Mouse (Mus musculus): ENCODE results near the gene Pde6c. TPM values are rescaled to one million over a fixed set of nuclear protein-coding genes. Genes with fewer than 3 reads are reported as not detected.

Pde6c gene
- total RNA-seq, 2 experiments from 2014 or later: not detected

Other genes with a start within 250 kb of the Pde6c start
- gene Myof, start 89.2 kb upstream of the Pde6c start, total RNA-seq (2021): 10 to 100 TPM in 1 of 2 experiments, 1 to 10 TPM in 1; 8.0 to 14.2 TPM
- gene Cep55, start 77.8 kb upstream of the Pde6c start, total RNA-seq (2021): 1 to 10 TPM; 3.7 to 4.5 TPM
- gene Ffar4, start 35.7 kb upstream of the Pde6c start, total RNA-seq (2021): under 1 TPM in 1 of 2 experiments, not detected in 1; 0.18 TPM
- gene Rbp4, start 7.5 kb upstream of the Pde6c start, total RNA-seq (2021): 1 to 10 TPM; 5.5 to 7.2 TPM
- gene Fra10ac1, start 91.4 kb downstream of the Pde6c start, total RNA-seq (2021): 10 to 100 TPM; 10.1 to 10.7 TPM
- 1 to 10 TPM; 1.5 to 2.3 TPM for gene Lgi1, start 131.8 kb downstream of the Pde6c start, total RNA-seq (2021)

Data from gastrocnemius, postnatal 10 days (tissue).